Mouse (Mus musculus) right cerebral cortex, adult 2 months (tissue): ENCODE measurements around the gene Gm20518.

Experiments
- DNase-seq, 2 experiments: peaks; one replicate each; pipeline ENCODE4 v3.0.0; 2021 to 2022; ENCODE audit warnings: low spot score in 2 of 2

Gene Gm20518

DNA sequence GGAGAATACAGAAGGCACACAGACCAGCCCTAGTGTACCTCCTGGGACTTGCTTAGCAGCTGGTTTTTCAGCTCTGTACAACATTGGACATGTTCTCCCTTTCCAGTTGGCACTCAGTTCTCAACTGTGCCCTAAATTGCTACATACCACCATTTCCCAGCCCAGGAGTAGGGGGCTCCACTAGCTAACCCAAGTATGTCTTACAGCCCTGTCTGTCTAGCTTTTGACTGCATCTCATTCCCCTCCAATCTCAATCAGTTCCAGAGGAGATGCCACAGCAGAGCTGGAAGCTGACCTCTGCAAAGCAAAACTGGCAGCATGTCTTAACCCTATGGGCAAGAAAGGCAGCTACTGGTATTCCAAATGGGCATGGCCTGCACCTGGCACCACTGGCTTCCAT is 4.6 kb upstream of the Gm20518 start:
- no peak for DNase-seq

DNA sequence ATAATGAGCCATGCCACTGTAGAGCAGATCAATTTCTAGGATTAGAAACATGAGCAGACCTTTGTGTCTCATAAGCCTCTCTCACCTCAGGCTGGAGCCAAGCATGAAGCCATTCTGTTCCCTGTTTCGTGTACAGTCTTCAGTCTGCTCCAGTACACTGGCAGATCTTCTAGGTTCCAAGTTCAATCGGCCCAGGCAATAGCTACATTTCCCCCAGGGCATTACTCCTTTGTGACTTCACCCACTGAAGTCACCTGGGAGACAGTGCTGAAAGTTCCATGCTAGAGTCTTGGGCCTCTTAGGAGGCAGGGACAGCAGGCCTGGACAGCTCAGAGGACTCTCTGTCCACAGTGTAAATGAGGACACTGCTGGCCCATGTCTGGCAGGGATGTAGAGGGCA is 2.5 kb upstream of the Gm20518 start, which contains the start of gene Tssk1:
Gene Tssk1, plus strand, starts transcription at position 301 of the 400 bp plus-strand sequence.
- DNase-seq = no peak

DNA sequence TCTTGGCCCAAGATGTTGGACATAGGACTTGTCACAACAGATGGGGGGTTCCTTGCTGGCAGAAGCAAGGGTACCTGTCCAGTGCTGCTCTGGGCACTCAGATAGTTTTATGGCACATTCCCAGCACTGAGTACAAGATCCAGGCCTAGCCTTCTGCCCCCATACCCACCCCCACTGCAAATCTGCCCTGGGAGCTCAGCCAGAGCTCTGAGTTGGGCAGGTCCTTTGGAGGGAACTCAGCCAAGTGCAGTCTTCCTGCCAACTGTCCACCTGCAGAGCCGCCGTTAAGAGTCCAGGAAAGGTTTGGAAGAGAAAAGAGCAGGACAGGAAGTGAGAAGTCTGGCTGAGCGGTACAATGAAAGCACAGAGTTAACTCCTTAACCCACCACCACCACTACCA is 1.1 kb upstream of the Gm20518 start:
- DNase-seq = no peak

DNA sequence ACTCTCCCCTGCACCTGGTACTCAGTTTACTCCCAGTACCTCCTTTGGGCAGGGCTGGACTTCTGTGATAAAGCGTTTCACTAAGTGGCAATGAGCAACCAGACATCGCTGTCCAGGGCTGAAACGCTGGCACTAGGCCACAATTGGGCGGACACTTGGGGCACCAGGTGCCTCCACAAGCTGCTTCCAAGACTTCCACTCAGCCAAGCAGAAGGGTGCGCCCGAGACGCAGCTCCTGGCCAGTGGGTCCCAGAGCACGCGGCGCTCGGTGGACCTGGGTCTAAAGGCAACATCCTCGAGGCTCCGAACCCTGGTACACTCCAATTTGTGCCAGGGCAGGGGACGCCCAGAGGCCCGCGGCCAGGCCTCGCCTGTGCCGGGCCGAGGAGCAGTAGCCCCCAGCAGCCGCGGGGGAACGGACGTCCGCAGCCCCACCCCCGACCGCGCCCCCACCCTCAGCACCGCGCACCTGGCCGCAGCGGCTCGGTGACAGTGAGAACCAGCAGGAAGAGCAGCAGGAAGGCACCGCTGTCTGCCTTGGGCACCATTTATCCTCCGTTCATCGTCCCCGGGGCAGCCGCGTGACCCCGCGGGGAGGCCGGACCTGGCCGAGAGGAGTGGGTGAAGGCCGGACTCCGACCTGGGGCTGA is 429 bp downstream of the Gm20518 start:
- DNase-seq = peak; percentile 51 to 52

DNA sequence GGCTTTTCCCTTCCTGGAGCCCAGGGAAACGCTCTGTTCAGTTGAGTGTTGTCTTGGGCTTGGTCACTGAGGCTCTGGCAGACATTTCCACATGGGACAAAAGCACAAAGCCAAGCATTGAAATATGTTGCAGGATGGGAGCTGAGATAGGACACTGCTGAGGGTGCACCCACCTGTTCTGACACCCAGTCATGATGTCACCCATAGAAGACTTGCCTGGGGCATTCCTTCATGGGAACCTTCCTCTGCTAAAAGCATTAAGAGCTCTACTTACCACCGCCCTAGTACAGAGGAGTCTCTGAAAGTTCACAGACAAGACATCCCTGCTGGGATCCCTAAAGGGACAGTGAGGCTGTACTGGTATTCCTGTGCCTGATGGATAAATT is 1.1 kb downstream of the Gm20518 start:
- no peak for DNase-seq

DNA sequence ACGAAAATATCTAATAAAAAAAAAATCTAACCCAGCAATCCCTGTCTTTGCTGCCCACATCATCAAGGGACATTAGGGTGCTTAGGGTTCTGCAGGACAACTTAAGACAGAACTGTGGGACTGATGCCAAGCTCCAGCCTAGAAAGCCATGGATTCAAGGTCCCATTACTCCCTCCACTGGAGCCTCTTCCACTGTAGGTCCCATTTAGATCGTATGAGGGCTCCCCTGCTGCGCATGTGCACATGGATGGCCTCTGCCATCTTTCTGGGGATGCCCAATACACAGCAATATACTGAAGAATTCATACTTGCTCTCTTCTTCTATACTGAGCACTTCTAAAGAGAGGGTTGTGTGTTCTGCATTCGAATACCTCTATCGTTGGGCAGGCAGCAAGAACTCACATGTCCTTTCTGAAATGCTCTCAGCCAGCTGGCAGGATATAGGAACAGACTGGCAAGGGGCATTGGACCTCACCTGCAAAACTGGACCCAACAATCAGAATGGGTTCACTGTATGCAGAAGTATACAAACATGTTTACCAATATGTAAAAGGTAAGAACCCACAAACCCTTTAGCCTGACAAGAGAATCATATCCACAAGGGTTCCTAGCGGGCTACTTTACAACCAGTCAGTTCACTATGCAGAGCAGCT is 1.7 kb downstream of the Gm20518 start:
- DNase-seq = no peak

DNA sequence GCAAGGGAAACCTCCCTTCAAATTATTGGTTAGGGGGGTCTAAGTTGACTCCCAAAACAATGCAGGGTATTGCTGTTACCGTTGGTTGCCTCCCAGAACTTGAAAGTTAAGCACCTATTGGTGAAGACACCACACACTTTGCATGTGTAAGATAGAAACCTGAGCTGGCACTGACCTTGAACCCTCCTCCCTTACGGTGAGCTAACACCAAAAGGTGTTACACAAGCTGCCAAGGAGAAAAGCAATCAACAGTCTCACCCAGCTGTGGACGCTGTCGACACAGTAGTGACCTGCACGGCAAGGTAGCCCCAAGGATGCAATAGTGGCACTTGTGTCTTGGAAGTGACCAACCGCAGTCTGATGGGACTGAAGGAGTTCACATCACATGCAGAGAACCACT is 7.4 kb downstream of the Gm20518 start:
- DNase-seq = no peak

DNA sequence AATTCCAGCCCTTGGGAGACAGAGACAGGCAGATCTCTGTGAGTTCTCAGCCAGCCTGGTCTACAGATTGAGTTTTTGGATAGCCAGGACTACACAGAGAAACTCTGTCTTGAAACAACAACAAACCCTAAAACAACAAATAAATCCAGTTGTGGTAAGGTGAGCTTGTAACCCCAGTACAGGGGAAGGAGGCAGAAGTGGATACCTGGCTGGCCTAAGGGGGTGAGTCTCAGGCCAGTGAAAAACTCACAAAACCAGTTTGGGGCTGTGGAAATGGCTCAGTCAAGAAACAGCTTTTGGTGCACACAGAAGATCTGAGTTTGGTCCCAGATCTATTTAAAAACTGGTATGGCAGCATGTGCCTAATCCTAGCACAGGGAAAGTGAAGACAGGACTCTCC is 9.3 kb downstream of the Gm20518 start:
- DNase-seq = no peak

DNA sequence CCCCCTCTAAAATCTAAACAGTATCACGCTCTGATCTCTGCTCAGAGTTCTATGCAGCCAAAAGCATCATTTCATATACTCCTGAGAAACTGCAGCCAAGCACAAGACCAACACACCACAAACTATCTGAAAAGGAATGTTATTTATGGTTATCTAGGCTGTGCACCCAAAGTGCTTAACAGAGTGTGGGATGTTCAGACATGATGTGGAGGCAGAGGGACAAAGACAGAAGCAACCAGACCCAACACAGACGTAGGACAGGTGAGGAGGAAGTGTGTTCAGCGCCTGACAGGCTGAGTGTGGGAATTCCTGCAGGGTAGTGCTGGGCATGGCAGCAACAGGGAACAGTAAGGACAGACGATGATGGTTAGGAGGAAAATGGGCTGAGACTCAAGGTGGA is 11.9 kb downstream of the Gm20518 start:
- peak in 1 of 2 experiments; percentile 31 for DNase-seq

DNA sequence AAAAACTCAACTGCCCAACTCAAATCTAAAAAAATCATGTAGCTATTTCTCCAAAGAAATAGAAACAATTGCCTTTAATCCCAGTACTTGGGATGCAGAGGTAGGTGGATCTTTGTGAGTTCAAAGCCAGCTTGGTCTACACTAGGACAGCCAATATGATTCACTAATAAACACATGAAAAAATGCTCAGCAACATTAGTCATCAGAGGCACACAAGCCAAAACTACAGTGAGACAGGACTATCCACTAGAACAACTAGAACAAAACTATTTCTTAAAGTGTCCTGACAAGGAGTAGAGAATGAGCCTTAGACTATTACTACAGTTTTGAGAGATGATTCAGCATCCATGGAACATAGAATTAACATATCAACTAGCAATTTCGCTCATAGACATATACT is 15.4 kb downstream of the Gm20518 start:
- no peak for DNase-seq

DNA sequence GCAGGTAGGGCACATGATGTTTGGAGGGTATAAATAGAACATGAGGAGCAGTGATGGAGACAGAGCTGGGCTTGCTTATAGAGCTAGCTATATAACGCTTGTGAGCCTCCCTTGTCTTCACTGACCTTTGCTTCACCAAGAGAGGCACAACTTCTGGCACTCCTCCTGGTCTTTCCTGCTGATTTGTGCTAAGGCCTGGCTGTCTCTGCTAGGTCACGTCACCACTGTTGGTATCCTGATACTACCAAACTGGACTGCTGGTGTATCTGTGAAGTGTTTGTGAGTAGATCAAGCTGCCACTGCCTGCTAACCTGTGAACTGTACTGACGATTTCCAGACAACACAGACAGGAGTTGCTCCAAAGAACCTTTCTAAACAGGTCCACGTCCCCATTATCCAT is 16.3 kb downstream of the Gm20518 start:
- DNase-seq = no peak

DNA sequence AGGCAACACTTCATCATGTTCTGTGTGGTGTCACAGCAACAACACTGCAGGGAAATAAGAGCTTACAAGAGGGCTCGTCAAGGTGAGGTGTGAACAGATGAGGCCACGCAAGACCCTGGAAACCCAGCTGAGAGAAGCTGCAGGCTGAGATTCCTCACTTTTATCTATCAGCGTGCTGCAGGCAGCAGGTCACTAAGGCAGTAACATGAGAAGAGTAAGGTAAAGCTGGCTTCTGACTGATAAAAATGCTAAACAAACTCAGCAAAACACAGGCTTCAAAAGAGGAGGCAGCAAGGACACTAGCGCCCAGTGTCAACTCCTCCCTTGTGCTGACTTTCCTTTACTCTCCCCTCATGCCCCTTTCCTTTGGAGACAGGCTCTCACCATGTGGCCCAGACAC is 18.5 kb downstream of the Gm20518 start:
- no peak for DNase-seq

DNA sequence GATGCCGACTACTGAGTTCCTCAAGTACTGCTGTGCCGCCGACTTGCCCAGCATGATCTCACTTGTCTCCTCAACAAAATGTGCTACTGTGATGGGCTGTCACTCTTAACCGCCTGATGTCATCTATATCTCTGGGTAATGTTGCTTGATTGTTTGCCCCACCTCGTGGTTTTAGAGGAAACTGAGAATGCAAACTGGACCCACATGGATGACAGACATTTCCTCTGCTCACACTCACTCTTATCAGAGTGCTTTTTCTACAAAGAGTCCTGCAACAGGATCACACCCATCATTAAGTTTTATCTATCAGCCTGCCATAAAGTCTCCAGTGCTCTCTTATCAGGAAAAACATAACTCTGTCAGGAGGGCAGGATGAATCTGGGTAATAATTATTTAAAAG is 20.2 kb downstream of the Gm20518 start:
- no peak for DNase-seq

DNA sequence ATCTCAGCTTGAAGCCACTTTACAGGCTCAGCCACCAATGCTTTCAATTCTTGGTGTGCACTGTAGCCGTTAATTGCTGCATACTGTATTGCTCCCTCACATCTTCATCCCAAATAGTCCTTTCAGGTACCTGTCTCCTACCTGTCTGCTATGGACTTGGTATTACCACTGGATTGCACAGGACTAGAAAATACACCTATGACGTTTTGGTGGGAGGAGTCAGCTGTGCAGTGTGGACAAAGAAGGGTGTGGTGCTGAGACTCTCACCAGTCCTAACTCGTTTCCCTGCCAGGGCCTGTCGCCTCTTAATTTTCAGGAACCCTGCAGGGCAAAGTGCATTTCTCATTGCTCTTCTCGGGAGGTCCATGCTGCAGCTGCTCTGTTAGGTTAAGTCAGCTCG is 25.7 kb downstream of the Gm20518 start:
- DNase-seq = no peak

DNA sequence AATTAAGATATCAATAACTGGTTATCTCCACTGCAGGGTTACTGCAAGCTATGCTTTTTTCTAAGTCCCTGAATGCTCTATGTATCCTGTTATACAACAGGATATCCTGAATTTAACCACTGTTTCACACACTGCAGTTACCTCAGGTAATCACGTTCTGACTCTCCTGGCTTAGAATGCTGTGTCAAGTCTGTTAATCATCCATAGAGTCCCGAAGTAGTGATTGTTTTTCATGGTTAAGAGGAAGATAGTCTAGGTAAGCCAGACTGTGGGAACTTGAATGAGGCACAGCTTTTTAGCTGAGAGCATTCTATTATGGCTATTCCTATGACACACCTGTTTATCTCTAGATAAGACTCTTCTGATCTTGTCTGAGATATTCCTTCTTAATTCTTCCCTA is 26.2 kb downstream of the Gm20518 start:
- DNase-seq = no peak

DNA sequence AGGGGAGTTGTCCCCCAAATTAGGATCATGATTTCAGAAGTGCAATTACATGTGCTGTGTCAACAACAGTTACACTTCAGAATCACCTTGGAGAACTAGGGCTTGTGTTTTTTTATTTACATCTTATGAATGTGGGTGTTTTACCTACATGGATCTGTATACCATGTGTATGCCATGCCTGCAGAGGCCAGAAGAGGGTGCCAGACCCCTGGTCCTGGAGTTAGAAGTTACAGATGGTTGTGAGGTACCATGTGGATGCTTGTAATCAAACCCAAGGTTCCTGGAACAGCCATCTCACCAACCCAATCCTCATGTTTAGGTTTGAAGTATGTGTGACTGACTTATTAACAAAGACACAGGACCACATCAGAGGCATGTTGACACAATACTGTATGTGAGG is 32.9 kb downstream of the Gm20518 start:
- DNase-seq = no peak

DNA sequence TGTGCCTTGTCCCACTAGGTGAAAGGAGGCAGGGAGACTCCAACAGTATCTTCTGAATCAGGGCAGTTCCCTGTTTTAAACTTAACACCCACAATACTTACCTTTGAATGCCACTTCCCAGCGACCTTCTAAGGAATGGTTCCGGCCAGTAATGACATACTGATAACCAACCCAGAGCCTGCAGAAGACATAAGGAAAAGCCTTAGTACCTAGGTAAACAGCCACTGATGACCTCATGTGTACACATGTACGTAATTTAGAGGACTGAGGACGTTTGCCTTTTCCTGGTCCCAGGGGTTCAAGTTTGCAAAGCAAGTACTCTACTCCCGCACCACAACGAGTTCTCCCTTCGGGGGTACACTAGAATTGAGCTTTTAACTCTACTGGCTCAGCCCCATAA is 34.3 kb downstream of the Gm20518 start:
- no peak for DNase-seq

DNA sequence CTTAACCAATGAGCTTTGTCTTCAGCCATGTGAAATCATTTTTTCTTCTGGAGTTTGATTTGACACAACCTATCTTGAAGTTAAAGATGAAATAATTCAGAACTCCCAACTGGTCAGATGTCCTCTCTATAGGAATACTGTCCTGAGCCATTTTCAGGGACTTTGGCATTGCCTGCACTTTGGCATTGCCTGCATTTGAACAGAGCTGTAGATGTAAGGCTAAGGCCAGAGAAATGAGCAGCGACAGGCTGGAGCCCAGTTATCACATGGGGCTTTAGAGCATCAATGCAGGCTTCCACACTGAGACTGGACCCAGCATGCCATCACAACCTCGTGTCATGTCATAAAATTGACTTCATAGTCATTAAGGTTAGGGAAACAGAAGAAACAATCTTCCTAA is 38.2 kb downstream of the Gm20518 start:
- DNase-seq = no peak

DNA sequence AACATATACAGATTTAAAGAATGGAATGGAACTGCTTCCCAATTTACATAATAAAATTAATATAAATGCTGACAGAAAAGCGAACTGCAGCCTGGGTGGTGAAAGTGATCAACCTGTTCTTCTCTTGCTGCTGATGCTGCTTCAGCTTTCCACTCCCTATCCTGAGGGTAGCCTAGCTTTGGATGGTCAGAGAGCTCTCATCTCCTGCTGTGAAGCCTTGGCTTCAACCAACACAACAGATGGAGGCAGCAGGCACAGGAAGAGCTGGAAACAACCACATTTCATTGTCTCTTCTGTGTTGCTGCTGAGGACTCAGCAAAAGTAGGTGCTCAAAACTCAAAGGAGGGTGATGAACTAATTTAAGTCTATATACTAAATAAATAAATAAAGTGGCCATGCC is 39.6 kb downstream of the Gm20518 start:
- DNase-seq = no peak

DNA sequence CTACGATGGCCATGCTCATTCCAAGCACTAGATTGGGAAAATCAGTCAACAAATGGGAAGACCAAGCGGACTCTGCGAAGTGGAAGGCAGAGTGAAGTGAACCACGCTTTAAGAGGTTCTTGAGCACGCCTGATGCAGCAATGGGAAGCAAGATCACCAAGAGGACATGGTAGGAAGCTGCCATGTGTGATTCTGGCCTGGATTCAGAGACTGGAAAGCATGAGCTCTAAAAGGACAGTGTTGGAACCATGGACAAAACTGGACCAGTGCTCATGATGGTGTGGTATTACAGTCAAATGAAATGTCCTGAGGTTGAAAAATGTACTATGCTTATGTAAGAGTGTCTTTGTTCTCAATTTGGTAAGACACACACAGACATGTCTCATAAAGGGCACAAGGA is 40.1 kb downstream of the Gm20518 start:
- no peak for DNase-seq

DNA sequence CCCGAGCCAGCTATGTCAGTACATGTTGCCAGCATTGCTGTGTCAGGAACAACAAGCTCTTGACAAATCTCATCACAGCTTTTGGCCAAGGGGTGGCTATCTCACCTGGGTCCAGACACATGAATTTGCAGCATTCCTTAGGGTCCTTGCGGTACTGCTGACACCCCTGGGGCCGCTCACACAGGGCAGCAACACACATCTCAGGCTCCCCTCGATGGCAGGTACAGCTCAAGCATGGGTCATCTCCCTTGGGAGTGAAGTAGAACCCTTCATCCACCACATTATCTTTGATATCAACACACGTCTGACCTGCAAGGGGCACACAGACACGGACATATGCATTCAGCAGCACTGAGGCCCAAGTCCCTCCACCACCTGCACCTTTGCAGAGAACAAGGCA is 42.0 kb downstream of the Gm20518 start:
- no peak for DNase-seq

DNA sequence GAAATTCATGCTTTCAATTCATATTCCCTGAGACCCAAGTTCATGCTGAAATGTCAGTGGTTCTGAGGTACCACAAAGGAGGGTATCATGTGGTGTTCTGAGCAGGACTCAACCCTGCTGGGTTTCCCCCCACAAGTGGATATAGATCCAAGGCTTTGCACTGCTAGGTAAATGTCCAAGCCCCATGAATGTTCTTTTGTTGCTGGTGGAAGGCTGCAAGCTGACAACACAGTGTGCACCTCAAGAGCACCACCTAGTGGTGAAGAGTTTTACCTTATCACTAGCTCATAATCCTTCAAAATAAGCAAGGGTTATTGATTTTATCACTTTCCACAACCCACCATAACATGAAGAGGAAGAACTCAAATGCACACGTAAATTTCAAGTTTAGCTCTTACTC is 42.5 kb downstream of the Gm20518 start:
- peak; percentile 44 to 69 for DNase-seq

DNA sequence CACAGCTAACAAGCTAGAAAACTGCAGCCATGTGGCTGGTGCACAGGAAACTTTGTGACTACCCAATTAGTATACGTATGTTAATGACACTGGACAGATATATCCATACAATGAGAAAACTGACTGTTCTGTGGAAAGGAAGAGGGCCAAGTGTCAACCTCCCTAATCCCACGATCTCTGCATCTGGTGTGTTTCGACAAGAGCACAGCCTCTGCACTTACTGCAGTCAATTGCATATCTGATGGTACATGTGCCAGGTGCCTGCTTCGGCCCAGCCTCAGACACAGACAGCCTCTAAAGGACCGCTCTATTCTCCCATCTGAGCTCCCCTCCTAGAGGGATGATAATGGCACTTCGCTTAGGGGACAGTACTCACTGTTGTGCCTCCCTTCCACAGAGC is 43.0 kb downstream of the Gm20518 start:
- DNase-seq = no peak
